Mouse (Mus musculus) layer of hippocampus, adult 2 months (tissue): Measurements from ENCODE around the gene Spice1. TPM values are rescaled to one million over a fixed set of nuclear protein-coding genes. Genes with fewer than 3 reads are reported as not detected.

Experiments used
- DNase-seq, 2 experiments: peaks; one replicate each; pipeline ENCODE4 v3.0.0; 2022; ENCODE audit warnings: low spot score in 2 of 2
- H3K27ac ChIP-seq: fragments of 200-600 bp; 2 replicates; pipeline ENCODE4 v1.8.1; 2022
- H3K4me3 ChIP-seq: fragments of 200-600 bp; 2 replicates; pipeline ENCODE4 v1.8.1; 2022; ENCODE audit warnings: mild to moderate bottlenecking
- CTCF ChIP-seq: fragments of 200-600 bp; conservative IDR thresholded peaks from 2 replicates; pipeline ENCODE4 v1.8.1; 2022; ENCODE audit warnings: antibody characterized with exemption, mild to moderate bottlenecking, moderate library complexity
- total RNA-seq, 2 experiments: library from RNA; stranded (reverse); gene quantifications; 2 replicates each; pipeline ENCODE4 v1.2.3; 2021

Gene Spice1
- total RNA-seq, 2 experiments from 2014 or later = 20.6 to 23.3 TPM

GRCm38 (mm10) chr16:44384251-44384650 is 37.3 kb downstream of the Spice1 start:
- no peak for TF ChIP-seq CTCF

DNA sequence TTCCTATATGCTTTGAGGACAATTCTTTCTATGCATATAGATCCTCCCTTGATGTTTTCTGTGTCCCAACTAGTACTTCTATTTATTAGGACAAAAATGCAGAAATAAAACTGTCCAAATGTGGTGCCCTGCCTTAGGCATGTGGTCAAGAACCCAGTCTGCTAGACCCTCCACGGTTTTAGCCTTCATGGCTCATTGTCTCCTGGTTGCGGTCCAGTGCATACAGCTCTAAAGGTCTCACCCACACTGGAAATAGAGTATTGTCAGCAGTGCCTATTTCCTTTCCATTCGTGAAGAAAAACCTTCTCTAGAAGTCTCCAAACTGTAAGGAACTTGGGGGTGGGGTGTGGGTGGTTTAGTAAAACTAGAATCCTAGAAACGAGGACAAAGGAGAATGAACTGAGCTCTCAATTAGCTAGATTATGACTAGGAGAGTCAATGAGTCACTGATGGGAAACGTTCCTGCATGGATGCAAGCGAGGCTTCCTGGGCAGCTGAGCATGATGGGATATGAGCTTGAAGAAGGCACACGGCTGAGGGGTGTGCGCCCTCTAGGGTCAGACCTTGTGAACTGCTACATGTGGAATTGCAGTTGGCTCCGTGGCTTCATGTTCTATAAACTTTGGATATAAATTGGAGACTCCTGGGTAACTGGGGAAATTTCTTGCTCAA is 45.1 kb downstream of the Spice1 start:
- peak overlapping the region; percentile 43; the same call in 1 of the 2 replicates for H3K27ac ChIP-seq
- TF ChIP-seq CTCF = peak; percentile 93
- H3K4me3 ChIP-seq = no peak overlapping the region
- DNase-seq = peak; percentile 64 to 71

More at GRCm38 (mm10) chr16:44384251-44384650, 37.3 kb downstream of the Spice1 start:
- no peak overlapping the region for H3K4me3 ChIP-seq
- no peak for DNase-seq
- H3K27ac ChIP-seq = no peak overlapping the region

- DNase-seq = peak; percentile 91
- peak; percentile 19; the same call in 1 of the 2 replicates for TF ChIP-seq CTCF
- Histone ChIP-seq H3K4me3 (peak within 1 kb of the TSS; percentile 59), H3K27ac (peak within 1 kb of the TSS; percentile 90)
Observed at GRCm38 (mm10) chr16:44394577-44395243, 47.8 kb downstream of the Spice1 start, which contains the start of gene Cfap44. Cfap44 (plus strand) TSS chr16:44394796.

DNA sequence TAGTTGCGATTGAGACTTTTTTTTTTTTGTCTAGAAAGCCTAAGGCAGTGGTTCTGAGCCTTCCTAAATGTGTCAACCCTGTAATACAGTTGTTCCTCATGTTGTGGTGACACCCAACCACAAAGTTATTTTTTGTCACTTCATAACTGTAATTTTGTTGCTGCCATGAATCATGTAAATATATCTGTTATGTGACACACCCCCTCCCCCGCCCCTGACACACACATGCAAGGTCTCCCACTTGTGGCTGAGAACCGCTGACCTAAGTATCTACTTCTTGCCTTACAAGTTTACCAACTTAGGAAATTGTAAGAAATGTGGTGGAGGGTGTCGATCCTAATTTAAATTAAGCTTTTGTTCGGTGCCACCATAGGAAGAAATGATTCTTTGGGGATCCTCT is 58.0 kb downstream of the Spice1 start:
- DNase-seq = no peak
- TF ChIP-seq CTCF = no peak
- Histone ChIP-seq H3K4me3 (no peak overlapping the region), H3K27ac (no peak overlapping the region)

DNA sequence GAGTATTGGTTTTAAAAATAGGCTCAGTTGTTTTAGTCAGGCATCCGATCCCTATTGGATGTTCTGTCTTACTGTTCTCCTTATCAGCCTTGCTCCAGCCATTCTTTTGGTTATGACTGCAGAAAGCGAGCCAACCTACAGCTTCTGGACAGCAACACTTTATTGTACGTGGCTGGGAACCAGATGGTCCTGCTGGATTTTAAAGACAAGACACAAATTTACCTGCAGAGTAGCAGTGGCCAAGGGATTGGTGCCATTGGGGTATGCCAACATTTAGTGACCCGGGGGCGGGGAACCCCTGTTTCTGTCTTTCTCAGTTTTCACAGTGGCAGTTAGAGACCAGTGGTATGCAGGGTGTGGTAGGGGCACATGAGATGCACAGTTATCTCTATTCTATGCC is 60.3 kb downstream of the Spice1 start:
- TF ChIP-seq CTCF = no peak
- DNase-seq = no peak

DNA sequence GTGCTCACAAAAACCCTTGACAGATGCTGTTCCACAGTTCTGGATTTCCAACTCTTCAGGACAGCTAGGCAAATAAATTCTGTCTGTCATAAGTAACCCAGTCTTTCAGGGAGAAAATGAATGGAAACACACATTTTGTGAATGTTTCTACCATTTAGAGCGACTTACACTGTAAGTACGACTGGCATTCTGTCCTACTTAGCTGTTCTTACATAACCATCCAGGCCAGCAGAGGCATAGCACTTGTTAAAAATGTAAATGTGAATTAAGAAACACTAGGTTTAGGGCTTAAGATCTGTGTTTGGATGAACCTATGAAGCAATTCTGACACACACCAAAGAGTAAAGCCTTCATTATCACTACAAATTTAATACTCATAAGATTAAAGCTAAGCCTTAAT is 61.4 kb downstream of the Spice1 start:
- H3K27ac ChIP-seq = no peak overlapping the region
- DNase-seq = no peak
- H3K4me3 ChIP-seq = no peak overlapping the region
- TF ChIP-seq CTCF = no peak

More for the DNA sequence above, 60.3 kb downstream of the Spice1 start:
- Histone ChIP-seq H3K4me3 (no peak overlapping the region), H3K27ac (no peak overlapping the region)

- TF ChIP-seq CTCF = no peak
- no peak for DNase-seq
- Histone ChIP-seq H3K4me3 (no peak overlapping the region), H3K27ac (no peak overlapping the region)
Observed at GRCm38 (mm10) chr16:44410176-44410575, 63.3 kb downstream of the Spice1 start.

DNA sequence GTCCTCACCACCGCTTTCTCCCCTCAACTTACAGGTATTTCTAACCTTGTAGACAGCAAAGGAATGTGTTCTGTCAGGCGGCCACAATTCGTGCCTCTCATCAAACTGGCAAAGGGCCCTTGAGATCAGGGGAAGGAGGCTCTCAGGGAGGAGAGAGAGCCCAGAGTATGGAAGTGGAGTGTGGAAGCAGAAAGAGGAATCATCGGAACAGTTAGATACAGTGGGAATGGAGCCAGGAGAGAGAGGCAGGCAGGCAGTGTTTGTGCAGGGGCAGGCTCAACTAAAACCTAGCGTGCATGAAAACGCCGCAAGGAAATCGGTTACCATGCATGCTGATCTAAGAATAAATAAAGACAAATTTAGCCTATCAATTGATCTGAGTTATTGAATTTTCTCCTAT is 70.7 kb downstream of the Spice1 start:
- H3K4me3 ChIP-seq = no peak overlapping the region
- TF ChIP-seq CTCF = no peak
- peak in 1 of 2 experiments; percentile 32 for DNase-seq
- H3K27ac ChIP-seq = peak overlapping the region; percentile 8

- no peak overlapping the region for H3K4me3 ChIP-seq
- TF ChIP-seq CTCF = no peak
- no peak for DNase-seq
- H3K27ac ChIP-seq = no peak overlapping the region
Observed at GRCm38 (mm10) chr16:44421735-44422134, 74.8 kb downstream of the Spice1 start.

DNA sequence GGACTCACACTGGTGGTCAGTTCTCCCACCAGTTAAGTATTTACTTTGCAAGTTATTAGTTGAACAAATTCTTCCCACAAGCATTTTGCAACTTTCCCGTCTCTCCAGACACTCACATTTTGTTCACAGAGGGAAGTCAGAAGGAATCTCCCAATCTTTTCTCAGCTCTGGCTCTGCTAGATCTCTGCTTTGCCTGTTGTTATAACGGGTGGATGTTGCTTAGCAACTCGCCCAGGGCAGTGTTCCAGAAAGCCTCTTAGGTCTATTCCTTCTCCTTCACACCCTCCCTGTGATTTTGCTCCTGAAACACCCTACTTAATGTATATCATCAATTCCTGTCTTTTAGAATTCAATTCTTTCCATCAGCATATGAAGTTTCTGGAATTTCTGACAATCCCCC is 76.6 kb downstream of the Spice1 start:
- TF ChIP-seq CTCF = no peak
- Histone ChIP-seq H3K27ac (no peak overlapping the region), H3K4me3 (no peak overlapping the region)
- DNase-seq = peak; percentile 52 to 82

GRCm38 (mm10) chr16:44428456-44428855 is 81.5 kb downstream of the Spice1 start:
- TF ChIP-seq CTCF = no peak

GRCm38 (mm10) chr16:44430021-44430420 is 83.1 kb downstream of the Spice1 start:
- Histone ChIP-seq H3K27ac (no peak overlapping the region), H3K4me3 (no peak overlapping the region)
- DNase-seq = no peak
- no peak for TF ChIP-seq CTCF

More at GRCm38 (mm10) chr16:44428456-44428855, 81.5 kb downstream of the Spice1 start:
- Histone ChIP-seq H3K27ac (no peak overlapping the region), H3K4me3 (no peak overlapping the region)
- no peak for DNase-seq

GRCm38 (mm10) chr16:44434931-44435330 is 88.0 kb downstream of the Spice1 start:
- Histone ChIP-seq H3K27ac (no peak overlapping the region), H3K4me3 (no peak overlapping the region)
- no peak for TF ChIP-seq CTCF
- DNase-seq = no peak

- peak; percentile 40 for TF ChIP-seq CTCF
- DNase-seq = no peak
- H3K27ac ChIP-seq = no peak overlapping the region
- no peak overlapping the region for H3K4me3 ChIP-seq
Observed at GRCm38 (mm10) chr16:44435481-44435880, 88.6 kb downstream of the Spice1 start.

Other genes starting within 250 kb of the Spice1 start
- gene Atp6v1a, start 207.4 kb upstream of the Spice1 start, total RNA-seq = 100 to 1,000 TPM; 535 to 581 TPM
- 10 to 100 TPM; 59.2 to 61.1 TPM for gene Naa50, start 207.3 kb upstream of the Spice1 start, total RNA-seq
- gene Usf3, start 173.9 kb upstream of the Spice1 start, total RNA-seq = 10 to 100 TPM; 41.4 to 43.0 TPM
- 10 to 100 TPM; 43.5 to 45.0 TPM for gene Sidt1, start 13.9 kb upstream of the Spice1 start, total RNA-seq
- gene Cfap44, start 47.7 kb downstream of the Spice1 start, total RNA-seq = 10 to 100 TPM; 12.8 to 14.8 TPM
- 10 to 100 TPM in 1 of 2 experiments, 1 to 10 TPM in 1; 9.7 to 12.1 TPM for gene Boc, start 211.8 kb downstream of the Spice1 start, total RNA-seq